Mouse (Mus musculus): ENCODE measurements around the gene Ubxn6.

The Ubxn6 gene

GRCm38 (mm10) chr17:56051369-56051768 lies 23.5 kb downstream of the Ubxn6 start:
- DNase-seq: no peak

- DNase-seq: no peak
These were observed 34.0 kb downstream of the Ubxn6 start for GRCm38 (mm10) chr17:56040857-56041163.

GRCm38 (mm10) chr17:56040030-56040856 lies 34.6 kb downstream of the Ubxn6 start, which contains the start of gene Chaf1a:
Gene Chaf1a (plus strand): TSS chr17:56040439.
- DNase-seq: peak; percentile 94

GRCm38 (mm10) chr17:56039345-56039744 lies 35.5 kb downstream of the Ubxn6 start:
- DNase-seq: no peak

- peak; percentile 39 for DNase-seq
These were observed 36.1 kb downstream of the Ubxn6 start for GRCm38 (mm10) chr17:56038583-56039261.

- no peak for DNase-seq
These were observed 37.9 kb downstream of the Ubxn6 start for GRCm38 (mm10) chr17:56036901-56037287.

- peak; percentile 99 for DNase-seq
These were observed 38.5 kb downstream of the Ubxn6 start, which contains the start of gene Sh3gl1 for GRCm38 (mm10) chr17:56036176-56036900. Gene Sh3gl1 (minus strand): TSS chr17:56036635.

GRCm38 (mm10) chr17:56035216-56035615 lies 39.6 kb downstream of the Ubxn6 start:
- peak; percentile 23 for DNase-seq

GRCm38 (mm10) chr17:56034726-56035100 lies 40.1 kb downstream of the Ubxn6 start:
- DNase-seq: peak; percentile 25

- DNase-seq: no peak
These were observed 40.6 kb downstream of the Ubxn6 start for GRCm38 (mm10) chr17:56034040-56034725.

- no peak for DNase-seq
These were observed 42.0 kb downstream of the Ubxn6 start for GRCm38 (mm10) chr17:56032831-56033230.

- DNase-seq: no peak
These were observed 42.6 kb downstream of the Ubxn6 start for GRCm38 (mm10) chr17:56032127-56032733.

- no peak for DNase-seq
These were observed 43.4 kb downstream of the Ubxn6 start for GRCm38 (mm10) chr17:56031431-56031830.

- peak; percentile 37 for DNase-seq
These were observed 43.9 kb downstream of the Ubxn6 start for GRCm38 (mm10) chr17:56030919-56031318.

GRCm38 (mm10) chr17:56030238-56030870 lies 44.5 kb downstream of the Ubxn6 start:
- peak; percentile 39 for DNase-seq

- DNase-seq: peak; percentile 63
These were observed 46.9 kb downstream of the Ubxn6 start for GRCm38 (mm10) chr17:56027801-56028441.

- DNase-seq: no peak
These were observed 47.9 kb downstream of the Ubxn6 start for GRCm38 (mm10) chr17:56026881-56027280.

- no peak for DNase-seq
These were observed 48.5 kb downstream of the Ubxn6 start for GRCm38 (mm10) chr17:56026303-56026702.

GRCm38 (mm10) chr17:56024931-56025330 lies 49.9 kb downstream of the Ubxn6 start:
- DNase-seq: no peak

GRCm38 (mm10) chr17:56024476-56024875 lies 50.4 kb downstream of the Ubxn6 start:
- DNase-seq: no peak

GRCm38 (mm10) chr17:56023386-56023785 lies 51.4 kb downstream of the Ubxn6 start:
- peak; percentile 27 for DNase-seq

GRCm38 (mm10) chr17:56022989-56023290 lies 51.9 kb downstream of the Ubxn6 start:
- DNase-seq: no peak

Data from cerebellum, adult 8-10 months (tissue).